Mouse (Mus musculus) neural tube, embryonic 11.5 days (tissue): ENCODE measurements around the gene Dst. TPM values are rescaled to one million over a fixed set of nuclear protein-coding genes. Genes with fewer than 3 reads are reported as not detected.

Experiments
- ATAC-seq: fragments of 200-750 bp; cut with Nextera tagmentation; 2 replicates; pipeline ENCODE4 v1.8.0; 2017; ENCODE audit warnings: moderate number of reproducible peaks, mild to moderate bottlenecking, moderate TSS enrichment, moderate library complexity; ENCODE audit not compliant: insufficient read depth, low FRiP score, low TSS enrichment
- DNase-seq: peaks from one replicate; pipeline ENCODE4 v3.0.0-alpha.2; 2015; ENCODE audit warnings: low spot score
- H3K27ac ChIP-seq: fragments of 300-500 bp; sonication (generic); 2 replicates; pipeline ENCODE4 v1.5.1; 2014; ENCODE audit warnings: low read depth, mild to moderate bottlenecking, low read length
- H3K27me3 ChIP-seq: fragments of 300-500 bp; sonication (generic); 2 replicates; pipeline ENCODE4 v1.6.1; 2014; ENCODE audit warnings: mild to moderate bottlenecking, low read length, mixed read lengths; ENCODE audit not compliant: control insufficient read depth, insufficient read depth
- H3K36me3 ChIP-seq: fragments of 300-500 bp; sonication (generic); 2 replicates; pipeline ENCODE4 v1.6.1; 2014; ENCODE audit warnings: mild to moderate bottlenecking, low read length, moderate library complexity, mixed read lengths; ENCODE audit not compliant: control insufficient read depth, insufficient read depth
- H3K4me1 ChIP-seq: fragments of 300-500 bp; sonication (generic); 2 replicates; pipeline ENCODE4 v1.6.1; 2014; ENCODE audit warnings: low read length, mixed read lengths; ENCODE audit not compliant: control insufficient read depth, insufficient read depth
- H3K4me2 ChIP-seq: fragments of 300-500 bp; sonication (generic); 2 replicates; pipeline ENCODE4 v1.6.1; 2014; ENCODE audit warnings: low read depth, mild to moderate bottlenecking, moderate library complexity
- H3K4me3 ChIP-seq: fragments of 300-500 bp; sonication (generic); 2 replicates; pipeline ENCODE4 v1.5.1; 2014; ENCODE audit warnings: low read depth, low read length
- H3K9ac ChIP-seq: fragments of 300-500 bp; sonication (generic); 2 replicates; pipeline ENCODE4 v1.6.1; 2014; ENCODE audit warnings: mild to moderate bottlenecking, low read length
- H3K9me3 ChIP-seq: fragments of 300-500 bp; sonication (generic); 2 replicates; pipeline ENCODE4 v1.6.1; 2016; ENCODE audit warnings: low read length; ENCODE audit not compliant: control insufficient read depth
- WGBS: fragments of 180-500 bp; shearing (Covaris S2); extraction: QIAGEN DNeasy Blood & Tissue Kit; methylation state at CpG from one replicate; pipeline ENCODE4 v1.1.7; 2014; 5-methylcytosine and 5-hydroxymethylcytosine counted together
- polyA plus RNA-seq: library from polyadenylated mRNA; unstranded; fragments of >200 nt; fragmentation: Nextera tagmentation; extraction: Ambion mirVana; gene quantifications from 2 replicates; pipeline ENCODE4 v1.2.1, GENCODE M21; 2014

Gene Dst
- polyA plus RNA-seq, 1 experiment from 2014 or later: 46.2 TPM

GRCm38 (mm10) chr1:34273922-34274321 lies 365.9 kb downstream of the Dst start:
- H3K4me2 ChIP-seq: no peak overlapping the region
- H3K27ac ChIP-seq: no peak overlapping the region
- H3K9me3 ChIP-seq: no peaks in the 10 kb centered on the region
- DNase-seq (no peak), ATAC-seq (no peak)
- no peaks in the 10 kb centered on the region for H3K4me1 ChIP-seq
- no peak overlapping the region for H3K4me3 ChIP-seq
- H3K9ac ChIP-seq: no peak overlapping the region
- H3K36me3 ChIP-seq: peaks cover 2% of the 10 kb centered on the region; the same call in 1 of the 2 replicates
- 95% methylated on average over 12 of the region's 12 CpGs for WGBS
- no peaks in the 10 kb centered on the region for H3K27me3 ChIP-seq

GRCm38 (mm10) chr1:34275787-34276186 lies 367.8 kb downstream of the Dst start:
- Histone ChIP-seq H3K36me3 (peaks cover 2% of the 10 kb centered on the region; the same call in 1 of the 2 replicates), H3K27ac (no peak overlapping the region), H3K9ac (no peak overlapping the region), H3K4me1 (no peaks in the 10 kb centered on the region), H3K4me3 (no peak overlapping the region), H3K4me2 (no peak overlapping the region), H3K27me3 (no peaks in the 10 kb centered on the region), H3K9me3 (no peaks in the 10 kb centered on the region)
- ATAC-seq (no peak), DNase-seq (no peak)
- WGBS: 97% methylated on average over 13 of the region's 13 CpGs

GRCm38 (mm10) chr1:34276756-34277155 lies 368.7 kb downstream of the Dst start:
- H3K36me3 ChIP-seq: peaks cover 2% of the 10 kb centered on the region; the same call in 1 of the 2 replicates
- no peak overlapping the region for H3K27ac ChIP-seq
- WGBS: 94% methylated on average over 7 of the region's 7 CpGs
- no peak overlapping the region for H3K4me3 ChIP-seq
- ATAC-seq (no peak), DNase-seq (no peak)
- H3K4me2 ChIP-seq: no peak overlapping the region
- no peak overlapping the region for H3K9ac ChIP-seq
- no peaks in the 10 kb centered on the region for H3K9me3 ChIP-seq
- H3K4me1 ChIP-seq: no peaks in the 10 kb centered on the region
- no peaks in the 10 kb centered on the region for H3K27me3 ChIP-seq

- H3K9ac ChIP-seq: no peak overlapping the region
- no peaks in the 10 kb centered on the region for H3K27me3 ChIP-seq
- H3K4me2 ChIP-seq: no peak overlapping the region
- no peaks in the 10 kb centered on the region for H3K9me3 ChIP-seq
- no peak for ATAC-seq
- no peak overlapping the region for H3K4me3 ChIP-seq
- H3K4me1 ChIP-seq: no peaks in the 10 kb centered on the region
- peaks cover 2% of the 10 kb centered on the region; the same call in 1 of the 2 replicates for H3K36me3 ChIP-seq
- DNase-seq: no peak
- no peak overlapping the region for H3K27ac ChIP-seq
- 91% methylated on average over 8 of the region's 8 CpGs for WGBS
Observed at GRCm38 (mm10) chr1:34277259-34277658, 369.2 kb downstream of the Dst start.

- 92% methylated on average over 7 of the region's 7 CpGs for WGBS
Observed at GRCm38 (mm10) chr1:34283502-34283901, 375.5 kb downstream of the Dst start.

GRCm38 (mm10) chr1:34284979-34285378 lies 377.0 kb downstream of the Dst start:
- Histone ChIP-seq H3K4me3 (no peak overlapping the region), H3K9ac (no peak overlapping the region), H3K4me1 (no peaks in the 10 kb centered on the region), H3K36me3 (peaks cover 4% of the 10 kb centered on the region), H3K27ac (no peak overlapping the region), H3K4me2 (no peak overlapping the region), H3K9me3 (no peaks in the 10 kb centered on the region), H3K27me3 (no peaks in the 10 kb centered on the region)
- ATAC-seq: no peak
- no peak for DNase-seq
- 90% methylated on average over 9 of the region's 9 CpGs for WGBS

More at GRCm38 (mm10) chr1:34283502-34283901, 375.5 kb downstream of the Dst start:
- Histone ChIP-seq H3K27ac (no peak overlapping the region), H3K27me3 (no peaks in the 10 kb centered on the region), H3K9me3 (no peaks in the 10 kb centered on the region), H3K36me3 (peaks cover 2% of the 10 kb centered on the region), H3K4me2 (no peak overlapping the region), H3K4me1 (no peaks in the 10 kb centered on the region), H3K9ac (no peak overlapping the region), H3K4me3 (no peak overlapping the region)
- ATAC-seq (no peak), DNase-seq (no peak)

GRCm38 (mm10) chr1:34287731-34288130 lies 379.7 kb downstream of the Dst start:
- Histone ChIP-seq H3K36me3 (peaks cover 12% of the 10 kb centered on the region), H3K27me3 (no peaks in the 10 kb centered on the region), H3K9me3 (no peaks in the 10 kb centered on the region), H3K4me1 (no peaks in the 10 kb centered on the region), H3K27ac (no peak overlapping the region), H3K9ac (no peak overlapping the region), H3K4me2 (no peak overlapping the region), H3K4me3 (no peak overlapping the region)
- WGBS: 91% methylated on average over 10 of the region's 10 CpGs
- ATAC-seq (no peak), DNase-seq (no peak)

GRCm38 (mm10) chr1:34288181-34288580 lies 380.2 kb downstream of the Dst start:
- no peak overlapping the region for H3K9ac ChIP-seq
- H3K4me3 ChIP-seq: no peak overlapping the region
- 94% methylated on average over 8 of the region's 8 CpGs for WGBS
- H3K9me3 ChIP-seq: no peaks in the 10 kb centered on the region
- DNase-seq (no peak), ATAC-seq (no peak)
- H3K27ac ChIP-seq: no peak overlapping the region
- no peak overlapping the region for H3K4me2 ChIP-seq
- peaks cover 12% of the 10 kb centered on the region for H3K36me3 ChIP-seq
- H3K27me3 ChIP-seq: no peaks in the 10 kb centered on the region
- no peaks in the 10 kb centered on the region for H3K4me1 ChIP-seq

GRCm38 (mm10) chr1:34288721-34289471 lies 380.9 kb downstream of the Dst start:
- Histone ChIP-seq H3K4me1 (no peaks in the 10 kb centered on the region), H3K4me2 (no peak overlapping the region), H3K9me3 (no peaks in the 10 kb centered on the region), H3K4me3 (no peak overlapping the region), H3K9ac (no peak overlapping the region), H3K27ac (no peak overlapping the region), H3K27me3 (no peaks in the 10 kb centered on the region), H3K36me3 (peaks cover 15% of the 10 kb centered on the region)
- DNase-seq (no peak), ATAC-seq (no peak)
- 88% methylated on average over 13 of the region's 13 CpGs for WGBS
